Mouse (Mus musculus) CH12.LX (cell line): ENCODE data around the gene Herc1. TPM values are rescaled to one million over a fixed set of nuclear protein-coding genes. Genes with fewer than 3 reads are reported as not detected.
A peak's percentile ranks its signal among the peaks of the same experiment; 100 is the strongest.
"Not testable (repeated sequence)": the region's sequence is repeated elsewhere in the genome, so short reads cannot be mapped to it uniquely, and the experiment has no call there.

Experiments
- DNase-seq: peaks from one replicate; pipeline ENCODE4 v3.0.0-alpha.2; 2013; ENCODE audit errors: extremely low read depth
- H3K27ac ChIP-seq: 2 replicates; pipeline ENCODE4 v1.5.1; 2012; ENCODE audit warnings: low read depth, mild to moderate bottlenecking, control low read depth, moderate library complexity; ENCODE audit not compliant: insufficient read depth
- H3K27me3 ChIP-seq: replicated peaks from 2 replicates; pipeline ENCODE3; 2012; ENCODE audit warnings: inconsistent platforms
- H3K36me3 ChIP-seq, 2 experiments: replicated peaks in 1 of 2; 2 replicates each; pipeline versions ENCODE3 to v1.6.1; 2012; ENCODE audit warnings: inconsistent platforms in 1 of 2, low read length in 1 of 2, mild to moderate bottlenecking in 1 of 2, mixed read lengths in 1 of 2, moderate library complexity in 1 of 2; ENCODE audit not compliant: control insufficient read depth in 1 of 2, insufficient read depth in 1 of 2
- H3K4me1 ChIP-seq, 2 experiments: 2 replicates each; pipeline ENCODE4 v1.6.1; 2012; ENCODE audit warnings: inconsistent platforms in 1 of 2, moderate library complexity in 1 of 2; ENCODE audit not compliant: insufficient read depth in 2 of 2, control insufficient read depth in 1 of 2
- H3K4me2 ChIP-seq: 2 replicates; pipeline ENCODE4 v1.6.1; 2012; ENCODE audit warnings: low read depth, mild to moderate bottlenecking, control low read depth; ENCODE audit not compliant: poor library complexity, insufficient read depth, severe bottlenecking
- H3K4me3 ChIP-seq, 3 experiments: fragments of 150-350 bp in 1 of 3; sonication (generic) in 1 of 3; replicated peaks in 1 of 3; 2 replicates each; pipeline versions ENCODE3 to v1.5.1; 2011 to 2012; ENCODE audit warnings: low read depth in 2 of 3, low read length in 2 of 3, mild to moderate bottlenecking in 2 of 3, moderate library complexity in 2 of 3, control low read depth in 1 of 3, improper control_type of control experiment in 1 of 3, inconsistent platforms in 1 of 3, mixed read lengths in 1 of 3; ENCODE audit not compliant: poor library complexity in 1 of 3
- H3K79me2 ChIP-seq: replicated peaks from 2 replicates; pipeline ENCODE4 v1.6.1; 2012; ENCODE audit warnings: mild to moderate bottlenecking, moderate library complexity; ENCODE audit not compliant: control insufficient read depth, poor library complexity, insufficient read depth, severe bottlenecking; ENCODE audit errors: extremely low read depth
- H3K9ac ChIP-seq: 2 replicates; pipeline ENCODE4 v1.6.1; 2012; ENCODE audit warnings: low read depth, mild to moderate bottlenecking, control low read depth, moderate library complexity; ENCODE audit not compliant: insufficient read depth
- H3K9me3 ChIP-seq: replicated peaks from 2 replicates; pipeline ENCODE3; 2012; ENCODE audit warnings: low read length, inconsistent platforms, mixed read lengths
- CHD1 ChIP-seq: IDR thresholded peaks from 2 replicates; pipeline ENCODE4 v1.6.1; 2012; ENCODE audit warnings: low read depth, low read length, improper control_type of control experiment, inconsistent platforms
- CHD2 ChIP-seq: IDR thresholded peaks from 2 replicates; pipeline ENCODE4 v1.6.1; 2011; ENCODE audit warnings: low read length, improper control_type of control experiment
- CTCF ChIP-seq, 2 experiments: IDR thresholded peaks in 1 of 2; conservative IDR thresholded peaks in 1 of 2; 2 replicates each; pipeline ENCODE4 v1.5.1; 2011 to 2012; ENCODE audit warnings: low read depth in 2 of 2, low read length in 2 of 2, improper control_type of control experiment in 1 of 2, inconsistent platforms in 1 of 2, mild to moderate bottlenecking in 1 of 2, moderate library complexity in 1 of 2
- E2F4 ChIP-seq: IDR thresholded peaks from 2 replicates; pipeline ENCODE4 v1.6.1; 2011; ENCODE audit warnings: low read depth, low read length, improper control_type of control experiment; ENCODE audit not compliant: insufficient replicate concordance
- EP300 ChIP-seq: IDR thresholded peaks from 2 replicates; pipeline ENCODE4 v1.6.1; 2011; ENCODE audit warnings: low read length, improper control_type of control experiment
- ETS1 ChIP-seq: conservative IDR thresholded peaks from 2 replicates; pipeline ENCODE4 v1.6.1; 2012; ENCODE audit warnings: low read depth, mild to moderate bottlenecking, inconsistent platforms, low read length, improper control_type of control experiment, moderate library complexity
- GABPA ChIP-seq: IDR thresholded peaks from 2 replicates; pipeline ENCODE4 v1.6.1; 2012; ENCODE audit warnings: low read depth, low read length, improper control_type of control experiment, inconsistent platforms; ENCODE audit not compliant: insufficient replicate concordance
- HCFC1 ChIP-seq: IDR thresholded peaks from 2 replicates; pipeline ENCODE4 v1.6.1; 2012; ENCODE audit warnings: low read depth, mild to moderate bottlenecking, inconsistent platforms, low read length, improper control_type of control experiment
- IRF4 ChIP-seq: IDR thresholded peaks from 2 replicates; pipeline ENCODE4 v1.6.1; 2014; ENCODE audit warnings: low read depth, mild to moderate bottlenecking, inconsistent platforms, low read length, improper control_type of control experiment
- POLR2A ChIP-seq: IDR thresholded peaks from 2 replicates; pipeline ENCODE4 v1.6.1; 2011; ENCODE audit warnings: low read depth, mild to moderate bottlenecking, improper control_type of control experiment, low read length
- POLR2AphosphoS2 ChIP-seq: IDR thresholded peaks from 2 replicates; pipeline ENCODE4 v1.6.1; 2011; ENCODE audit warnings: low read depth, low read length, improper control_type of control experiment
- RAD21 ChIP-seq: IDR thresholded peaks from 2 replicates; pipeline ENCODE4 v1.6.1; 2011; ENCODE audit warnings: low read depth, mild to moderate bottlenecking, low read length, improper control_type of control experiment, moderate library complexity
- SMC3 ChIP-seq: IDR thresholded peaks from 2 replicates; pipeline ENCODE4 v1.6.1; 2011; ENCODE audit warnings: low read depth, low read length, improper control_type of control experiment
- UBTF ChIP-seq: IDR thresholded peaks from 2 replicates; pipeline ENCODE4 v1.6.1; 2012; ENCODE audit warnings: low read depth, mild to moderate bottlenecking, inconsistent platforms, low read length, improper control_type of control experiment, moderate library complexity
- USF1 ChIP-seq: IDR thresholded peaks from 2 replicates; pipeline ENCODE4 v1.6.1; 2014; ENCODE audit warnings: low read depth, mild to moderate bottlenecking, inconsistent platforms, low read length, improper control_type of control experiment
- ZKSCAN1 ChIP-seq: IDR thresholded peaks from 2 replicates; pipeline ENCODE4 v1.6.1; 2012; ENCODE audit warnings: low read depth, inconsistent platforms, low read length, improper control_type of control experiment, borderline replicate concordance
- ZNF384 ChIP-seq: IDR thresholded peaks from 2 replicates; pipeline ENCODE4 v1.6.1; 2012; ENCODE audit warnings: low read depth, low read length, improper control_type of control experiment, inconsistent platforms
- dilution Hi-C: fragments of 300-500 bp; cut with MboI; formaldehyde crosslinking; loops from 2 replicates; pipeline ENCODE4 v1.14.3; 2020; ENCODE audit warnings: low sequenced_read_pairs; ENCODE audit not compliant: extremely low pct_unique_long_range_greater_than_20kb, extremely low pct_ligation_motif_present
- in situ Hi-C: fragments of 300-500 bp; cut with MboI; formaldehyde crosslinking; loops from 3 replicates; pipeline ENCODE4 v1.14.3; 2019; ENCODE audit warnings: low sequenced_read_pairs, low pct_ligation_motif_present, low pct_unique_long_range_greater_than_20kb, mixed read lengths
- polyA plus RNA-seq: library from polyadenylated mRNA; unstranded; fragments of >175 nt; gene quantifications from 2 replicates; pipeline ENCODE4 v1.2.1, GENCODE M21; 2012; ENCODE audit warnings: low read depth; ENCODE audit not compliant: insufficient read length
- total RNA-seq, 2 experiments: library from RNA; depleted of rRNA; stranded (reverse); fragments of 300-350 nt in 1 of 2; fragments of >200 nt in 1 of 2; gene quantifications; 2 replicates each; pipeline ENCODE4 v1.2.3; 2012 to 2014

Gene Herc1
- total and polyA plus RNA-seq, 3 experiments: 33.2 to 45.2 (median 42.1) TPM

GRCm38 (mm10) chr9:66390338-66390737 is 40.1 kb downstream of the Herc1 start:
- Histone ChIP-seq H3K27ac (peak overlapping the region; percentile 29; the same call in 1 of the 2 replicates), H3K36me3 (peaks cover 15 to 58% of the 10 kb centered on the region in 2 experiments), H3K4me1 (peaks cover 3 to 11% of the 10 kb centered on the region in 2 experiments; a peak in 3 of 4 replicates)
- DNase-seq, H3K9ac ChIP-seq, H3K4me2 ChIP-seq, dilution Hi-C loops, in situ Hi-C loops, H3K4me3 ChIP-seq, H3K27me3 ChIP-seq, H3K79me2 ChIP-seq, H3K9me3 ChIP-seq: not testable (repeated sequence)
- TF ChIP-seq ETS1: peak; percentile 94
- TF ChIP-seq HCFC1: 0 out of 2 replicates have a peak, but pooled peaks have one; percentile 12
- TF ChIP-seq IRF4: peak; percentile 37; the same call in 1 of the 2 replicates

- H3K4me1 ChIP-seq: peaks cover 3 to 11% of the 10 kb centered on the region in 2 experiments; a peak in 3 of 4 replicates
- H3K79me2 ChIP-seq: no peaks in the 10 kb centered on the region
- no peak overlapping the region for H3K27ac ChIP-seq
- H3K27me3 ChIP-seq: no peaks in the 10 kb centered on the region
- TF ChIP-seq ZKSCAN1 (no peak), HCFC1 (no peak), EP300 (0 out of 2 replicates have a peak, but pooled peaks have one; percentile 42), ZNF384 (no peak)
- TF ChIP-seq, all 38 proteins: peak for 1
- dilution Hi-C loops (no loop called here), in situ Hi-C loops (no loop called here)
- no peak for DNase-seq
- Histone ChIP-seq H3K36me3 (peaks cover 24 to 59% of the 10 kb centered on the region in 2 experiments), H3K4me3 (no peak overlapping the region), H3K9me3 (no peaks in the 10 kb centered on the region), H3K9ac (no peak overlapping the region), H3K4me2 (no peak overlapping the region)
Measured at GRCm38 (mm10) chr9:66393304-66393703, 43.1 kb downstream of the Herc1 start.

GRCm38 (mm10) chr9:66423492-66423891 is 73.2 kb downstream of the Herc1 start:
- TF ChIP-seq UBTF (no peak), SMC3 (no peak), ETS1 (no peak), HCFC1 (no peak), USF1 (no peak), CTCF (conservative IDR thresholded peaks at IDR 0.05 in 1 of 2, IDR thresholded peaks at IDR 0.05 in 1 of 2; ENCODE audit: low read depth in 2 of 2, low read length in 2 of 2) (no peak), E2F4 (no peak), RAD21 (no peak), POLR2AphosphoS2 (no peak), GABPA (no peak), CHD2 (no peak), POLR2A (no peak), CHD1 (no peak)
- Histone ChIP-seq H3K4me3 (no peak overlapping the region), H3K79me2 (no peaks in the 10 kb centered on the region), H3K9me3 (no peaks in the 10 kb centered on the region), H3K27me3 (no peaks in the 10 kb centered on the region), H3K36me3 (peaks cover 7 to 36% of the 10 kb centered on the region in 2 experiments), H3K4me1 (no peaks in the 10 kb centered on the region), H3K9ac (no peak overlapping the region), H3K4me2 (no peak overlapping the region), H3K27ac (no peak overlapping the region)
- DNase-seq: no peak
- dilution Hi-C loops: no loop called here
- in situ Hi-C loops: loop anchor here (25.0 kb wide), 1 partner anchor 261 kb away; the partner anchor contains the start of gene Dapk2
